Mouse (Mus musculus) MEL (cell line): ENCODE results near the gene Lamtor5. TPM values are rescaled to one million over a fixed set of nuclear protein-coding genes. Genes with fewer than 3 reads are reported as not detected.

ENCODE experiments used
- DNase-seq: peaks from one replicate; pipeline ENCODE4 v3.0.0; 2011; ENCODE audit warnings: low read depth, low spot score
- H3K27ac ChIP-seq: 2 replicates; pipeline ENCODE4 v1.5.1; 2012; ENCODE audit warnings: low read depth, mild to moderate bottlenecking, control low read depth, low read length, moderate library complexity; ENCODE audit not compliant: control insufficient read depth
- H3K27me3 ChIP-seq, 2 experiments: fragments of 150-350 bp in 1 of 2; sonication (generic) in 1 of 2; 2 replicates each; pipeline ENCODE4 v1.6.1; 2012; ENCODE audit warnings: low read length in 2 of 2, mild to moderate bottlenecking in 2 of 2, improper control_type of control experiment in 1 of 2, moderate library complexity in 1 of 2; ENCODE audit not compliant: insufficient read depth in 2 of 2, control insufficient read depth in 1 of 2
- H3K36me3 ChIP-seq, 2 experiments: 2 replicates each; pipeline ENCODE4 v1.6.1; 2012 to 2014; ENCODE audit warnings: low read length in 2 of 2, improper control_type of control experiment in 1 of 2, inconsistent platforms in 1 of 2, mild to moderate bottlenecking in 1 of 2; ENCODE audit not compliant: insufficient read depth in 2 of 2, control insufficient read depth in 1 of 2
- H3K4me1 ChIP-seq, 2 experiments: fragments of 150-350 bp in 1 of 2; sonication (generic) in 1 of 2; 2 replicates each; pipeline ENCODE4 v1.6.1; 2012; ENCODE audit warnings: low read length in 2 of 2, improper control_type of control experiment in 1 of 2, mild to moderate bottlenecking in 1 of 2; ENCODE audit not compliant: insufficient read depth in 2 of 2, control insufficient read depth in 1 of 2
- H3K4me3 ChIP-seq, 2 experiments: fragments of 150-350 bp in 1 of 2; sonication (generic) in 1 of 2; 2 replicates each; pipeline ENCODE4 v1.5.1; 2012; ENCODE audit warnings: low read depth in 2 of 2, low read length in 2 of 2, mild to moderate bottlenecking in 2 of 2, moderate library complexity in 2 of 2, control low read depth in 1 of 2, improper control_type of control experiment in 1 of 2; ENCODE audit not compliant: control insufficient read depth in 1 of 2, insufficient read depth in 1 of 2
- H3K79me2 ChIP-seq: 2 replicates; pipeline ENCODE4 v1.6.1; 2012; ENCODE audit warnings: mild to moderate bottlenecking, low read length, moderate library complexity; ENCODE audit not compliant: control insufficient read depth, poor library complexity, insufficient read depth
- H3K9ac ChIP-seq: 2 replicates; pipeline ENCODE4 v1.6.1; 2012; ENCODE audit warnings: low read depth, mild to moderate bottlenecking, control low read depth, low read length, moderate library complexity; ENCODE audit not compliant: control insufficient read depth, poor library complexity, severe bottlenecking
- H3K9me3 ChIP-seq: fragments of 150-350 bp; sonication (generic); replicated peaks from 2 replicates; pipeline ENCODE4 v1.6.1; 2012; ENCODE audit warnings: mild to moderate bottlenecking, low read length, improper control_type of control experiment, moderate library complexity; ENCODE audit not compliant: insufficient read depth
- BHLHE40 ChIP-seq: IDR thresholded peaks from 2 replicates; pipeline ENCODE4 v1.6.1; 2012; ENCODE audit warnings: low read depth, mild to moderate bottlenecking, inconsistent platforms, low read length, improper control_type of control experiment, borderline replicate concordance
- CTCF ChIP-seq, 3 experiments: IDR thresholded peaks in 2 of 3; conservative IDR thresholded peaks in 1 of 3; 2 replicates each; pipeline ENCODE4 v1.5.1; 2011 to 2012; ENCODE audit warnings: low read length in 3 of 3, low read depth in 2 of 3, mild to moderate bottlenecking in 2 of 3, improper control_type of control experiment in 1 of 3, inconsistent platforms in 1 of 3, mixed read lengths in 1 of 3, moderate library complexity in 1 of 3; ENCODE audit not compliant: control insufficient read depth in 1 of 3, insufficient read depth in 1 of 3, poor library complexity in 1 of 3, severe bottlenecking in 1 of 3
- E2F4 ChIP-seq: IDR thresholded peaks from 2 replicates; pipeline ENCODE4 v1.6.1; 2011; ENCODE audit warnings: low read depth, low read length, improper control_type of control experiment, borderline replicate concordance
- ELF1 ChIP-seq: IDR thresholded peaks from 2 replicates; pipeline ENCODE4 v1.6.1; 2014; ENCODE audit warnings: low read depth, mild to moderate bottlenecking, inconsistent platforms, low read length, improper control_type of control experiment, moderate library complexity
- ETS1 ChIP-seq: IDR thresholded peaks from 2 replicates; pipeline ENCODE4 v1.6.1; 2012; ENCODE audit warnings: low read depth, mild to moderate bottlenecking, inconsistent platforms, low read length, improper control_type of control experiment, moderate library complexity
- GABPA ChIP-seq: IDR thresholded peaks from 2 replicates; pipeline ENCODE4 v1.6.1; 2012; ENCODE audit warnings: low read depth, mild to moderate bottlenecking, inconsistent platforms, low read length, improper control_type of control experiment, moderate library complexity
- GATA1 ChIP-seq: IDR thresholded peaks from 2 replicates; pipeline ENCODE4 v1.6.1; 2011; ENCODE audit warnings: low read depth, low read length, improper control_type of control experiment
- JUND ChIP-seq: IDR thresholded peaks from 2 replicates; pipeline ENCODE4 v1.6.1; 2011; ENCODE audit warnings: low read depth, mild to moderate bottlenecking, improper control_type of control experiment, low read length
- MAFK ChIP-seq: IDR thresholded peaks from 2 replicates; pipeline ENCODE4 v1.6.1; 2011; ENCODE audit warnings: low read depth, mild to moderate bottlenecking, low read length, improper control_type of control experiment, borderline replicate concordance
- MAZ ChIP-seq: IDR thresholded peaks from 2 replicates; pipeline ENCODE4 v1.6.1; 2012; ENCODE audit warnings: low read depth, mild to moderate bottlenecking, inconsistent platforms, low read length, improper control_type of control experiment
- MXI1 ChIP-seq: IDR thresholded peaks from 2 replicates; pipeline ENCODE4 v1.6.1; 2011; ENCODE audit warnings: mild to moderate bottlenecking, low read depth, low read length, improper control_type of control experiment
- MYC ChIP-seq: IDR thresholded peaks from 2 replicates; pipeline ENCODE4 v1.6.1; 2011; ENCODE audit warnings: low read depth, mild to moderate bottlenecking, low read length, improper control_type of control experiment, moderate library complexity
- NELFE ChIP-seq: IDR thresholded peaks from 2 replicates; pipeline ENCODE4 v1.6.1; 2011; ENCODE audit warnings: low read depth, low read length, improper control_type of control experiment
- NRF1 ChIP-seq: IDR thresholded peaks from 2 replicates; pipeline ENCODE4 v1.6.1; 2014; ENCODE audit warnings: low read depth, mild to moderate bottlenecking, inconsistent platforms, low read length, improper control_type of control experiment, moderate library complexity; ENCODE audit not compliant: poor library complexity, insufficient read depth, severe bottlenecking
- POLR2AphosphoS2 ChIP-seq: IDR thresholded peaks from 2 replicates; pipeline ENCODE4 v1.6.1; 2011; ENCODE audit warnings: low read length, improper control_type of control experiment
- POLR2AphosphoS5 ChIP-seq: IDR thresholded peaks from 2 replicates; pipeline ENCODE4 v1.6.1; 2012; ENCODE audit warnings: low read depth, borderline replicate concordance, mild to moderate bottlenecking, inconsistent platforms, low read length, moderate library complexity, mixed read lengths
- RAD21 ChIP-seq: IDR thresholded peaks from 2 replicates; pipeline ENCODE4 v1.6.1; 2011; ENCODE audit warnings: mild to moderate bottlenecking, low read depth, low read length, improper control_type of control experiment
- SMC3 ChIP-seq: IDR thresholded peaks from 2 replicates; pipeline ENCODE4 v1.6.1; 2011; ENCODE audit warnings: low read depth, low read length, improper control_type of control experiment
- TAL1 ChIP-seq: IDR thresholded peaks from 2 replicates; pipeline ENCODE4 v1.6.1; 2012; ENCODE audit warnings: mild to moderate bottlenecking, inconsistent platforms, low read length, moderate library complexity, mixed read lengths
- TBP ChIP-seq: IDR thresholded peaks from 2 replicates; pipeline ENCODE4 v1.8.0; 2011; ENCODE audit warnings: low read depth, low read length, improper control_type of control experiment
- TCF12 ChIP-seq: IDR thresholded peaks from 2 replicates; pipeline ENCODE4 v1.6.1; 2014; ENCODE audit warnings: low read depth, mild to moderate bottlenecking, inconsistent platforms, low read length, improper control_type of control experiment, moderate library complexity
- USF2 ChIP-seq, 2 experiments: IDR thresholded peaks; 2 replicates each; pipeline ENCODE4 v1.6.1; 2011 to 2012; ENCODE audit warnings: improper control_type of control experiment in 2 of 2, low read length in 2 of 2, borderline replicate concordance in 1 of 2, inconsistent platforms in 1 of 2, low read depth in 1 of 2, mild to moderate bottlenecking in 1 of 2; ENCODE audit not compliant: insufficient read depth in 1 of 2
- ZKSCAN1 ChIP-seq: IDR thresholded peaks from 2 replicates; pipeline ENCODE4 v1.6.1; 2012; ENCODE audit warnings: low read depth, mild to moderate bottlenecking, inconsistent platforms, low read length, improper control_type of control experiment, moderate library complexity
- ZMIZ1 ChIP-seq: IDR thresholded peaks from 2 replicates; pipeline ENCODE4 v1.6.1; 2012; ENCODE audit warnings: low read depth, mild to moderate bottlenecking, inconsistent platforms, low read length, improper control_type of control experiment, moderate library complexity
- ZNF384 ChIP-seq: IDR thresholded peaks from 2 replicates; pipeline ENCODE4 v1.6.1; 2012; ENCODE audit warnings: low read depth, mild to moderate bottlenecking, inconsistent platforms, low read length, improper control_type of control experiment
- polyA plus RNA-seq, 2 experiments: library from polyadenylated mRNA; stranded (reverse) in 1 of 2; unstranded in 1 of 2; fragments of >175 nt in 1 of 2; fragments of >200 nt in 1 of 2; gene quantifications; 2 replicates each; pipeline versions ENCODE4 v1.2.1 to v1.2.4; 2012; ENCODE audit warnings: low replicate concordance in 2 of 2, low read depth in 1 of 2; ENCODE audit not compliant: insufficient read length in 2 of 2, insufficient read depth in 1 of 2, missing spikeins in 1 of 2
- total RNA-seq: library from RNA; depleted of rRNA; stranded (reverse); fragments of 300-350 nt; gene quantifications from 2 replicates; pipeline ENCODE4 v1.2.3, GENCODE M21; 2012

The Lamtor5 gene
- total and polyA plus RNA-seq, 3 experiments = 104 to 170 (median 129) TPM

DNA sequence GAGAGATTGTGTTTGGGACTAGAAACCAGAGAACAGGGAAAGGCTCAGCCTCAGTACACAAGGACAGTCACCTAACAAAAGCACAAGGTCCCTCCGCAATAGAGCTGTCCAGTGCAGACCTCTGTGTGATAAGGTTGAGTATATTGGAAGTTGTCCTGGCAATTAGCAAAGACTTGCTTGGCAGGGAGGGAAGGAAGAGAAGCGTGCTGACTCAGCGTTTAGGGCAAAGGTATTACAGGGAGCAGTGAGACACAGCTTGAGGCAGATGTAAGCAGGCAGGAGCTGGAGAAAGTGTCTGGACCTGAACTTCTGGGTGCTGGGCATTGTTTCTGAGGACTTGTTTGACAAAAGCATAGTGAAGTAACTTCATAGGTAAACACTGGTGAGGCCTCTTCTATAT is 22.7 kb upstream of the Lamtor5 start:
- Histone ChIP-seq H3K27me3 (peaks cover 13 to 15% of the 10 kb centered on the region in 2 experiments), H3K36me3 (no peaks in the 10 kb centered on the region), H3K9me3 (no peaks in the 10 kb centered on the region), H3K9ac (no peak overlapping the region), H3K4me3 (no peak overlapping the region), H3K4me1 (no peaks in the 10 kb centered on the region), H3K27ac (no peak overlapping the region)
- TF ChIP-seq E2F4 (no peak), MAFK (peak; percentile 80)
- TF ChIP-seq, all 39 proteins: peak for 1
- no peak for DNase-seq
- H3K79me2 ChIP-seq = no peaks in the 10 kb centered on the region

DNA sequence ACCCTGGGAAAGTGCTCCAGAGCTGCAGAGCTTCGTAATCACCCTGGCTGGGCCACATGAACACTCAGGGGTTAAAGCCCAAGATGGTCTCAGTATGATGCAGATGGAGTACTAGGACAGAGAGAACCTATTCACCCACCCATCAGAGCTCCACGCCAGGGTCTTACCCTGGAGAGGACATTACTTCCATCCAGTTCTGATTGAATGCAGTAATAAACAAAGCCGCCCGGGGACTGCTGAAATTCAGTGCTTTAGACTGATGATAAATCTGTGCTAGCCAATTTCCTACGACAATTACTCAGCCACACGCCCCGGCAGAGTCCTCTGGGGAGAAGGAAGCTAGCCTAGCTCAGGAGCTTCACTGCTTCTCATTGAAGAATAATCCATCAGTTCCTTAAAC is 21.9 kb upstream of the Lamtor5 start:
- DNase-seq = no peak
- TF ChIP-seq NELFE (no peak), SMC3 (no peak), ZKSCAN1 (no peak), RAD21 (no peak), JUND (no peak), MAFK (no peak), NRF1 (no peak), E2F4 (no peak), POLR2AphosphoS5 (no peak), TCF12 (no peak), GABPA (no peak), USF2 (IDR thresholded peaks at IDR 0.05; ENCODE audit: borderline replicate concordance in 1 of 2, insufficient read depth in 1 of 2, low read depth in 1 of 2, low read length in 2 of 2) (no peak), MAZ (no peak), ELF1 (no peak)
- H3K36me3 ChIP-seq = no peaks in the 10 kb centered on the region
- no peak overlapping the region for H3K4me3 ChIP-seq
- H3K27me3 ChIP-seq = peaks cover 14 to 15% of the 10 kb centered on the region in 2 experiments
- H3K4me1 ChIP-seq = no peaks in the 10 kb centered on the region
- H3K27ac ChIP-seq = no peak overlapping the region
- H3K79me2 ChIP-seq = no peaks in the 10 kb centered on the region
- H3K9me3 ChIP-seq = no peaks in the 10 kb centered on the region
- no peak overlapping the region for H3K9ac ChIP-seq

DNA sequence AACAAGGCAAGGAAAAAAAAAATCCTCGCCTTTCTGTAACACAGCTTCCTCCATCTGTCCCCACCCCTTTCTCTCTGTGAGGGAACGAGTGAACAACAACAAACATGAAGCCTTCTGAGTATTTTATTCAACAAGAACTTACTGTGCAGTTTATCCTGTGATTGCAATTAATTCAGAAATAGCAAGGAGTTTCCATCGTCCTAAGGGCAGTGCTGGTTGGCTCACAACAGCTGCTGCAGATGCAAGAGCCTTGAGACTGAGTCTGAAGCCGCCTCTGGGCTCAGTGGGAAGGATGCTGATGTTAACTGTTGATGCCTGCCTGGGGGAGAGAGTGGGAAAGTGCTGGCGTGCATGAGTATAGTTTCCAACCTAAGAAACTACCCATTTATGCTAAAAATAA is 20.7 kb upstream of the Lamtor5 start:
- Histone ChIP-seq H3K9me3 (no peaks in the 10 kb centered on the region), H3K79me2 (no peaks in the 10 kb centered on the region), H3K27me3 (peaks cover 15 to 16% of the 10 kb centered on the region in 2 experiments), H3K4me1 (no peaks in the 10 kb centered on the region), H3K4me3 (no peak overlapping the region), H3K9ac (no peak overlapping the region), H3K27ac (no peak overlapping the region), H3K36me3 (no peaks in the 10 kb centered on the region)
- no peak for DNase-seq
- TF ChIP-seq POLR2AphosphoS2 = no peak
- no peak for TF ChIP-seq TCF12
- TF ChIP-seq MXI1 = no peak
- TF ChIP-seq NELFE = no peak
- TF ChIP-seq ZMIZ1 = no peak
- no peak for TF ChIP-seq CTCF (IDR thresholded peaks at IDR 0.05 in 2 of 3, conservative IDR thresholded peaks at IDR 0.05 in 1 of 3; ENCODE audit: control insufficient read depth in 1 of 3, insufficient read depth in 1 of 3, low read depth in 2 of 3, low read length in 3 of 3, poor library complexity in 1 of 3, severe bottlenecking in 1 of 3)
- TF ChIP-seq TAL1 = no peak
- no peak for TF ChIP-seq ETS1
- no peak for TF ChIP-seq ZNF384
- no peak for TF ChIP-seq TBP
- TF ChIP-seq MAZ = no peak
- no peak for TF ChIP-seq POLR2AphosphoS5
- no peak for TF ChIP-seq BHLHE40
- no peak for TF ChIP-seq GATA1
- TF ChIP-seq MYC = no peak
